Mouse (Mus musculus): ENCODE data around the gene Lta. TPM values are rescaled to one million over a fixed set of nuclear protein-coding genes. Genes with fewer than 3 reads are reported as not detected.

Gene Lta
- 0.27 and 0.29 TPM in 2 replicates for polyA plus RNA-seq (2012; rRNA removed)

GRCm38 (mm10) chr17:35204494-35205379, at the start of gene Lta:
Gene Lta, minus strand, starts transcription at chr17:35205351.
- TF ChIP-seq POLR2A (IDR thresholded peaks at IDR 0.05; ENCODE audit: borderline replicate concordance, extremely low read depth, insufficient read depth, insufficient read length, poor library complexity, severe bottlenecking) (no peak), CTCF (IDR thresholded peaks at IDR 0.05; ENCODE audit: borderline replicate concordance, extremely low read depth, insufficient read depth, insufficient read length) (no peak)
- no peak for DNase-seq (ENCODE audit: low read depth)

DNA sequence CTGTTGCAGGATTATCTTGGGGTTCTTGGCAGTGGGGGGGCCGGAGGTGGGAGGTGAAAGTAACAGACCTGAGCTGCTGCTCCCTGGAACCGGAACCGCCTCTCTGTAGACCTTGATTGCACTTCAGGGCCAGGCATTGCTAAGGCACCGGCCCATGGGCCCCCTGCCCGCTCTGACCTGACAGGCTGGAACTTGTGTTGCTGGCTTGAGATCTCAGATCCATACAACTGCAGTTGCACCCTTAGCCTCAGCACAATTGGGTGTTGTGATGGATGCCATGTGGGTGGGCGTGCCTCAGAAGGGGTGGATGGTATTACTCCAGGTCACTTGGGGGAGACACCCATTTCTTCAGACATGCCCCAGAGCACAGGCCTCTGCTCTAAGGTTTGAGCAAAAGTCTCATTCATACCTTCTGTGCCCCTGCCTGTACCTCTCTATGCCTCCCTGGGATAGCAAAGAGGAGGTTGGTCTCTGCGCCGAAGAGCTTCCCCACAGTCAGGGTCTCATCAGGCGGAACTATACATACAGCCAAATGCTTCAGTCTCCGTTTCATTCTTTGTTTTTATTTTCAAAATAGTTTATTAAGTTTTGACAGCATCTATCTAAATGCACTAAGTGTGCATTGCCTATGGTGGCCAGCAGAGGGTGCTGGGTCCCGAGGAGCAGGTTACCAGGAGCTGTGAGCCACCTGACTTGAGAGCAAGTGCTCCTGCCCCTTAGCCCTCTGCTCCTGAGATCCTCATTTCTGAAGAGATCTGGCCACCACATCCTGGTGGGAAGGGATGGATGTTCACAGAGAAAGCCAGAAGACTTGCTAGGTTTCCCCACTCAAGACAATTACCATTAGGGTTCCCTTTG, 49.3 kb upstream of the Lta start:
- TF ChIP-seq POLR2A (IDR thresholded peaks at IDR 0.05; ENCODE audit: borderline replicate concordance, extremely low read depth, insufficient read depth, insufficient read length, poor library complexity, severe bottlenecking): no peak
- TF ChIP-seq CTCF (IDR thresholded peaks at IDR 0.05; ENCODE audit: borderline replicate concordance, extremely low read depth, insufficient read depth, insufficient read length): peak; percentile 86
- peak; percentile 54 for DNase-seq (ENCODE audit: low read depth)

DNA sequence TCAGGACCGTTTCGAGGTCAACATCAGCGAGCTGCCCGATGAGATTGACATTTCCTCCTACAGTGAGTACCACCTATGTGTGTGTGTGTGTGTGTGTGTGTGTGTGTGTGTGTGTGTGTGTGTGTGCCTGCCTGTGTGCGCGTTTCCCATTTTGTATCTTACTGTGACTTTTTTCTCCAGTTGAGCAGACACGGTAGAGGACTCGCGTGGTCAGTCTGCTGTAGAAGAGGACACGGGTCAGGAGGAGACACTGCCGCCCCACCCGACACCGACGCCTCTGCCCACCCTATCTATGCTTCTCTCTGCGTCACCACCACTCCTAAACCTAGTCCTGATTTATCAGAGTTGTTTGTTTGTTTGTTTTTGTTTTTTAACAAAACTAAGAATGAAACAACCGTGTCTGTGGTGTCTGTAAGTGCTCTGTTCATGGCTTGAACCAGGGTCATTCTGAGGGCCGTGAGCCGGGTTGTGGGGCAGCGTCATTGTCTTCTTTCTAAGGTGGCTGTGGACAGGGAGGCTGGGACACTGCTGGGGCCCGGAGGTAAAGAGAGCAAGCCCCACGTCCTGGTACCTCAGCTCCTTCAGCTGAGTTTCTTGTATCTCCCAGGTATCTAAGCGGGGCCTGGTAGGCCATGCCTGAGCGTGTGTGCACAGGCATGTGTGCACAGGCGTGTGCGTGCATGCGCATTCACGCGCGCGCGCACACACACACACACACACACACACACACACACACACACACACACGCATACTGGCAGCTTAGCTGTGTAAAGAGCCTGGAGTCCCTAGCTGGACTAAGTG, 48.3 kb upstream of the Lta start:
- DNase-seq (ENCODE audit: low read depth): no peak

GRCm38 (mm10) chr17:35252619-35253292, 47.6 kb upstream of the Lta start:
- no peak for DNase-seq (ENCODE audit: low read depth)
- TF ChIP-seq POLR2A (IDR thresholded peaks at IDR 0.05; ENCODE audit: borderline replicate concordance, extremely low read depth, insufficient read depth, insufficient read length, poor library complexity, severe bottlenecking): no peak
- no peak for TF ChIP-seq CTCF (IDR thresholded peaks at IDR 0.05; ENCODE audit: borderline replicate concordance, extremely low read depth, insufficient read depth, insufficient read length)

More for the DNA sequence above, 48.3 kb upstream of the Lta start:
- TF ChIP-seq CTCF (IDR thresholded peaks at IDR 0.05; ENCODE audit: borderline replicate concordance, extremely low read depth, insufficient read depth, insufficient read length) (no peak), POLR2A (IDR thresholded peaks at IDR 0.05; ENCODE audit: borderline replicate concordance, extremely low read depth, insufficient read depth, insufficient read length, poor library complexity, severe bottlenecking) (no peak)

DNA sequence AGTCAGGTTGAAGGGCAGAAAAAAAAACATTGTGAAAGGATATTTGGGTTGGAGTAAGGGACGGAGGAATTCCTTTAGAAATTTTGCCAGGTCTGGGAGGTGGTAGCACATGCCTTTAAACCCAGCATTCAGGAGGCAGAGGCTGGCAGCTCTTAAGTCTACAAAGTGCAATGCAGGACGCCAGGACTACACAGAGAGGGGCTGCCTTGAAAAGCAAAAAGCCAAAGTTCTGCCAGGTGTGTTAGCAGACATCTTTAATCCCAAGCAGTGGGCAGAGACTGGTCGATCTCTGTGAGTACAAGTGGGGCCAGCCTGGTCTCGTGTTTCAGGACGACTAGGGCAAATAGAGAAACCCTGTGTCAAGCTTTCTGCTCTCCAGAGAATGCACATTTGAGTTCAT, 46.8 kb upstream of the Lta start:
- TF ChIP-seq POLR2A (IDR thresholded peaks at IDR 0.05; ENCODE audit: borderline replicate concordance, extremely low read depth, insufficient read depth, insufficient read length, poor library complexity, severe bottlenecking) (no peak), CTCF (IDR thresholded peaks at IDR 0.05; ENCODE audit: borderline replicate concordance, extremely low read depth, insufficient read depth, insufficient read length) (no peak)
- DNase-seq (ENCODE audit: low read depth): no peak

DNA sequence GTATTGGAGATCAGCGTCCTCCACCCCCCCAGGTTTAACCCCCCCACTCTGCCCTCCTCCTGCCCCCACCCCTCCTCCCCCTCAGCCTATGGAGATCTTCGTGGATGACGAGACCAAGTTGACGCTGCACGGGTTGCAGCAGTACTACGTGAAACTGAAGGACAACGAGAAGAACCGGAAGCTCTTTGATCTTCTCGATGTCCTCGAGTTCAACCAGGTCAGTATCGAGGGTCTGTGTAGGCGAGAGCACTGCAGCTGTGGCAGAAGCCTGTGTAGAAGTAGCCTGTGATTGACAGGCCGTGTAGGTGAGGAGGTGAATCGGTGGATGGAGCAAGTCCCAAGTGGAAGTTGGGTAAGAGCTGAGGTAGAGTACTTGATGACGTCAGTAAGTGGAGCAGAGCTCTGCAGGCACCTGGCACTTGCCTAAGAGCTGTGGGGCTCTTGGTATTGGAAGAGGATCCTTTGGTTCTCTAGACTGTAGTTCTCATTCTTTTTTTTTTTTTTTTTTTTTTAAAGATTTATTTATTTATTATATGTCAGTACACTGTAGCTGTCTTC, 46.1 kb upstream of the Lta start:
- no peak for DNase-seq (ENCODE audit: low read depth)
- no peak for TF ChIP-seq CTCF (IDR thresholded peaks at IDR 0.05; ENCODE audit: borderline replicate concordance, extremely low read depth, insufficient read depth, insufficient read length)
- TF ChIP-seq POLR2A (IDR thresholded peaks at IDR 0.05; ENCODE audit: borderline replicate concordance, extremely low read depth, insufficient read depth, insufficient read length, poor library complexity, severe bottlenecking): no peak

GRCm38 (mm10) chr17:35250348-35251120, 45.4 kb upstream of the Lta start:
- no peak for DNase-seq (ENCODE audit: low read depth)
- TF ChIP-seq POLR2A (IDR thresholded peaks at IDR 0.05; ENCODE audit: borderline replicate concordance, extremely low read depth, insufficient read depth, insufficient read length, poor library complexity, severe bottlenecking) (no peak), CTCF (IDR thresholded peaks at IDR 0.05; ENCODE audit: borderline replicate concordance, extremely low read depth, insufficient read depth, insufficient read length) (no peak)

DNA sequence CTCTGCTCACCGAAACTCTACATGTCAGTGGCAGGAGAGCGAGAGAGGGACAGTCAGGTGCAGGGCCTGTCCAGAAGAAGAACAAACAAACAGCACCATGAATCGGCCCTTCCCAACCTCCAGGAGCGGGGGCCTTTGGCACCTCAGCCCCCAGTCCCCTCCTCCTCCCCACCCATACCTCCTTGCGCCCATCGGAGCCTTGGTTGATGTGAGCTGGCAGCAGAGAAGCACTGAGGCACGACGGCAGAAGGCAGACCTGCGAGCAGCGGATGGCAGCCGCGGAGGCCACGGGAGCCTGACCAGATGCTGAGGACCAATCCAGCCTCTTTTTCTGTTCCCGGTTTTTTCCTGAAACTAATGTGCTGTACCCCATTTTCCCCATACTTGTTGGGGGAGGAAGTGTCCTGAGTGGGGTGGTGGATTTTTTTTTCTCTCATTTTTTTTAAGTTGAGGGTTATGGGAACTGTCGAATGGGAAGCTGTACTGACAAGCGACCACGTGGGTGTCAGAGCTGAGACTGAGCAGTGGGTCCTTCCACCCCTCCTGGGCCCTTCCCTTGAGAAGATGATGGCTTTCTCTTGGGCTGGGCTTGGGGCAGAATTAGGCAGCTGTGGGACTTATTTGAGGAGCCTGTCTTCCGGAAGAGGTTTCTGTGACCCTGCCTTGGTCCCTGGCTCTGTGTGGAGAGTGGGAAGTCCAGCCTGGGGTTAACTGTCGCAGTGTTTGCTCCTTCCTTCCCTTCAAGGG, 44.5 kb upstream of the Lta start:
- DNase-seq (ENCODE audit: low read depth): no peak
- TF ChIP-seq CTCF (IDR thresholded peaks at IDR 0.05; ENCODE audit: borderline replicate concordance, extremely low read depth, insufficient read depth, insufficient read length) (no peak), POLR2A (IDR thresholded peaks at IDR 0.05; ENCODE audit: borderline replicate concordance, extremely low read depth, insufficient read depth, insufficient read length, poor library complexity, severe bottlenecking) (no peak)

- TF ChIP-seq POLR2A (IDR thresholded peaks at IDR 0.05; ENCODE audit: borderline replicate concordance, extremely low read depth, insufficient read depth, insufficient read length, poor library complexity, severe bottlenecking): no peak
- no peak for TF ChIP-seq CTCF (IDR thresholded peaks at IDR 0.05; ENCODE audit: borderline replicate concordance, extremely low read depth, insufficient read depth, insufficient read length)
Measured at GRCm38 (mm10) chr17:35248986-35249385, 43.8 kb upstream of the Lta start.

More at GRCm38 (mm10) chr17:35248986-35249385, 43.8 kb upstream of the Lta start:
- DNase-seq (ENCODE audit: low read depth): no peak

All from brain, embryonic 14.5 days (tissue).